Mouse (Mus musculus): Measurements from ENCODE around the gene Ttc9. TPM values are rescaled to one million over a fixed set of nuclear protein-coding genes. Genes with fewer than 3 reads are reported as not detected.

Gene Ttc9
- total RNA-seq, 1 experiment from 2014 or later = 3.0 TPM

Other genes with a start within 250 kb of the Ttc9 start
- gene Adam4, start 209.3 kb upstream of the Ttc9 start, total RNA-seq (2021) = 1.4 and 1.7 TPM in 2 replicates
- gene Cox16, start 146.1 kb upstream of the Ttc9 start, total RNA-seq (2021) = 103 and 112 TPM in 2 replicates
- gene Gm20498, start 98.3 kb upstream of the Ttc9 start, total RNA-seq (2021) = 33.8 and 42.2 TPM in 2 replicates
- 31.9 and 34.2 TPM in 2 replicates for gene Synj2bp, start 98.3 kb upstream of the Ttc9 start, total RNA-seq (2021)
- gene Adam21, start 62.8 kb upstream of the Ttc9 start, total RNA-seq (2021) = not detected in 2 replicates
- 26.7 and 26.9 TPM in 2 replicates for gene Med6, start 36.2 kb upstream of the Ttc9 start, total RNA-seq (2021)
- gene Map3k9, start 149.9 kb downstream of the Ttc9 start, total RNA-seq (2021) = 1.0 and 2.0 TPM in 2 replicates
- 57.7 and 60.7 TPM in 2 replicates for gene Pcnx, start 228.8 kb downstream of the Ttc9 start, total RNA-seq (2021)